Mouse (Mus musculus) E14TG2a.4 (cell line): ENCODE measurements at regions not wholly inside any gene's neighbourhood (a gene's known extent, or its start where the extent isn't known, plus 50 kb on each side); places are given as distances from the start of the nearest gene placed in this dataset.

Experiments used
- H3K27me3 ChIP-seq: 2 replicates; pipeline ENCODE4 v1.6.1; 2014; ENCODE audit warnings: low read length, control low read depth; ENCODE audit not compliant: insufficient read depth
- H3K36me3 ChIP-seq: 2 replicates; pipeline ENCODE4 v1.6.1; 2014; ENCODE audit warnings: low read length, control low read depth; ENCODE audit not compliant: insufficient read depth
- H3K4me1 ChIP-seq: replicated peaks from 2 replicates; pipeline ENCODE4 v1.6.1; 2014; ENCODE audit warnings: low read depth, low read length, control low read depth
- H3K4me3 ChIP-seq: replicated peaks from 2 replicates; pipeline ENCODE4 v1.5.1; 2014; ENCODE audit warnings: mild to moderate bottlenecking, low read length
- H3K9me3 ChIP-seq: 2 replicates; pipeline ENCODE4 v1.6.1; 2014; ENCODE audit warnings: low read length, control low read depth
- CTCF ChIP-seq: conservative IDR thresholded peaks from 2 replicates; pipeline ENCODE4 v1.5.1; 2014; ENCODE audit warnings: low read length
- NANOG ChIP-seq: IDR thresholded peaks from 2 replicates; pipeline ENCODE4 v1.6.1; 2014; ENCODE audit warnings: borderline replicate concordance, low read length, mixed read lengths
- POU5F1 ChIP-seq: IDR thresholded peaks from 2 replicates; pipeline ENCODE4 v1.6.1; 2014; ENCODE audit warnings: low read length, borderline replicate concordance

DNA sequence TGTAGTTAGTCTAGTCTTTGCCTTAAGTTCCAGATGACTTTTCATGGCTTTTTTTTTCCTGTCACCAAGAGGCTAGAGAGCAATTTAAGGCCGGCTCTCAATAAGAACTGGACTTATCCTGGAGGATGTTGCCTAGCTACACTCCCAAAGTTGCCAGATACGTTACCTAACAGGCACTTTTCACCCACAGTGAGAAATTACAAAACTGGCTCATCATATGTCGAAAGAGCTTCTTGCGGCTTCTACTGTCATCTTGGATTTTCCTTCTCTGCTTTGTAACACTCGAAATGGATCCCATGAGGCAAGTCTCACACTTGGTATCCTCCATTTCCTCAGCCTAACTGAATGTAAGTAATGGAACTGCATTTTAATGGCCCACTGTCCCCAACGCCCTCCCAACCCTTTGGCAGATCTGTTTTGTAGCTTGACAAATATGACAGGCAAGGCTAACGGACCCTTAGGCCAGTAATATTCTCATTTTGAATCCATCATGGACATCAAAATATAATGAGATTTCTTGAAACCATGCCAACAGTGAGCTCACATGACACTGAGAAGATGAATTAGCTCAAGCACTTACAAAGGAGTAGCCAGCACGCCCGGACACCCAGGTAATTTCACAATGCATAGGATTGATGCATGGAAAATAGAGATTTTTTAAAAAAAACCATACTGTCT lies 480.5 kb upstream of the Rgmb start:
- Histone ChIP-seq H3K4me3 (no peak overlapping the region), H3K36me3 (no peaks in the 10 kb centered on the region), H3K9me3 (no peaks in the 10 kb centered on the region), H3K27me3 (no peaks in the 10 kb centered on the region), H3K4me1 (no peaks in the 10 kb centered on the region)
- TF ChIP-seq NANOG (no peak), CTCF (no peak), POU5F1 (no peak)

DNA sequence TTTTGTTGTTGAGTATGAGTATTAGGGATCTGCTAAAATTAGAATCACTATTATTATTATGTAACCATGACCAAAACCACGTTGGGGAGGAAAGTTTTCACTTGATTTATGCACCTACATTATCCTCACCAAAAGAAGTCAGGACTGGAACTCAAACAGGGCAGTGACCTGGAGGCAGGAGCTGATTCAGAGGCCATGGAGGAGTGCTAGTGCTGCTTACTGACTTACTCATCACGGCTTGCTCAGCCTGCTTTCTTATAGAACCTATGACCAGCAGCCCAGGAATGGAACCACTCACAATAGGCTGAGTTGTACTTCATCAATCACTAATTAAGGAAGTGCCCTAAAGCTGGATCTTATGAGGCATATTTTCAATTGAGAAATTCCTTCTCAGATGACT lies 470.9 kb upstream of the Rgmb start:
- no peak for TF ChIP-seq NANOG
- no peak for TF ChIP-seq CTCF
- Histone ChIP-seq H3K27me3 (no peaks in the 10 kb centered on the region), H3K36me3 (no peaks in the 10 kb centered on the region), H3K9me3 (peaks cover 3% of the 10 kb centered on the region), H3K4me3 (no peak overlapping the region), H3K4me1 (no peaks in the 10 kb centered on the region)

DNA sequence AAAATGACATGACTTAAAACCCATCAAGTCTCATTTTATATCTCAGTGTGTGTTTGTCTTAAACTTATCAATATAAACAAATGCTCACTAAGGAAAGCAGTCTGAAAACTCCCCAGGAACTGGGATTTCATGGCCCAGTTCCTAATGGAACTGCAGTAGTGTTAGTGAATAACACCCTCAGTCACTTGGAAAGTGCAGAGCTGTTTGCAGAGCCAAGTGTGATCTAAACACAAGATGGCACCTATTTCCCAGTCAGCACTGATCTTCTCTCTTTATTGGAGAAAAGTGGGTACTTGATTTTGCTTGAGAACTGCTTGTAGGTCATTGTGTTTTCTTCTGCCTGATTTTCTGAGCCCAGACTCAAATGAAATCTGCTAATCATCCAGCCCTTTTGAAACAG lies 467.7 kb upstream of the Rgmb start:
- H3K4me3 ChIP-seq, result no peak overlapping the region
- H3K36me3 ChIP-seq, result no peaks in the 10 kb centered on the region
- H3K27me3 ChIP-seq, result no peaks in the 10 kb centered on the region
- TF ChIP-seq NANOG, result no peak
- TF ChIP-seq POU5F1, result no peak
- no peak for TF ChIP-seq CTCF
- H3K4me1 ChIP-seq, result no peaks in the 10 kb centered on the region
- H3K9me3 ChIP-seq, result peaks cover 15% of the 10 kb centered on the region
